Mouse (Mus musculus): Measurements from ENCODE around the gene Iqub. TPM values are rescaled to one million over a fixed set of nuclear protein-coding genes. Genes with fewer than 3 reads are reported as not detected.
A peak's percentile ranks its signal among the peaks of the same experiment; 100 is the strongest.

Gene Iqub
- not detected in 2 replicates for polyA plus RNA-seq (2011; ENCODE audit: insufficient read length, low read depth, missing spikeins)

- no peak within 1 kb of the TSS for H3K4me3 ChIP-seq (ENCODE audit: insufficient read depth, low read length)
- no peak within 1 kb of the TSS for H3K27ac ChIP-seq (ENCODE audit: insufficient read depth, low read length)
- no peaks in the 10 kb centered on the region for H3K4me1 ChIP-seq (ENCODE audit: control insufficient read depth, insufficient read depth, low read length)
- no peak for TF ChIP-seq CTCF (IDR thresholded peaks at IDR 0.05; ENCODE audit: borderline replicate concordance, insufficient read depth, low read length)
Measured at GRCm38 (mm10) chr6:24514552-24515284, at the start of gene Iqub. TSS of gene Iqub (minus strand) at chr6:24515067.

DNA sequence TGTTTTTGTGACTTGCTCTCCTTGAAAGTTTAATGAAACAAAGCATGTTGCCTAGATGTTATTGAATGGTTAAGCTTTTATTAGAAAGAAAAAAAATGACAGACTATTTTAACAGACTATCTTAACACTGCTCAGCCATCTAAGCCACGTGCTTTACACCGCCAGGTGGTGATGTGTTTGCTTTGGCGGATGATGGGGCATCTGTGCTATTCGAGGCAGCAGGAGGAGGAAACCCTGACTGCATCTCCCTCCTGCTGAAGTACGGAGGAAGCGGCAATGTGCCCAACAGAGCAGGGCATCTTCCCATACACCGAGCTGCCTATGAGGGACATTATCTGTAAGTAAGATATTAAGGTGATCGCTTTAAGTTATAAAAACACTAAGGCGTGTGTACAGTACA lies 49.2 kb upstream of the Iqub start:
- H3K27ac ChIP-seq (ENCODE audit: insufficient read depth, low read length), result no peak overlapping the region
- no peaks in the 10 kb centered on the region for H3K4me1 ChIP-seq (ENCODE audit: control insufficient read depth, insufficient read depth, low read length)
- TF ChIP-seq CTCF (IDR thresholded peaks at IDR 0.05; ENCODE audit: borderline replicate concordance, insufficient read depth, low read length) (no peak), POLR2A (IDR thresholded peaks at IDR 0.05; ENCODE audit: low read depth, low read length) (no peak)
- H3K4me3 ChIP-seq (ENCODE audit: insufficient read depth, low read length), result no peak overlapping the region

- Histone ChIP-seq H3K27ac (ENCODE audit: insufficient read depth, low read length) (peak overlapping the region; percentile 70), H3K4me1 (ENCODE audit: control insufficient read depth, insufficient read depth, low read length) (peaks cover 14% of the 10 kb centered on the region), H3K4me3 (ENCODE audit: insufficient read depth, low read length) (no peak overlapping the region)
- no peak for TF ChIP-seq CTCF (IDR thresholded peaks at IDR 0.05; ENCODE audit: borderline replicate concordance, insufficient read depth, low read length)
- TF ChIP-seq POLR2A (IDR thresholded peaks at IDR 0.05; ENCODE audit: low read depth, low read length), result no peak
Measured at GRCm38 (mm10) chr6:24555488-24555887, 40.6 kb upstream of the Iqub start.

DNA sequence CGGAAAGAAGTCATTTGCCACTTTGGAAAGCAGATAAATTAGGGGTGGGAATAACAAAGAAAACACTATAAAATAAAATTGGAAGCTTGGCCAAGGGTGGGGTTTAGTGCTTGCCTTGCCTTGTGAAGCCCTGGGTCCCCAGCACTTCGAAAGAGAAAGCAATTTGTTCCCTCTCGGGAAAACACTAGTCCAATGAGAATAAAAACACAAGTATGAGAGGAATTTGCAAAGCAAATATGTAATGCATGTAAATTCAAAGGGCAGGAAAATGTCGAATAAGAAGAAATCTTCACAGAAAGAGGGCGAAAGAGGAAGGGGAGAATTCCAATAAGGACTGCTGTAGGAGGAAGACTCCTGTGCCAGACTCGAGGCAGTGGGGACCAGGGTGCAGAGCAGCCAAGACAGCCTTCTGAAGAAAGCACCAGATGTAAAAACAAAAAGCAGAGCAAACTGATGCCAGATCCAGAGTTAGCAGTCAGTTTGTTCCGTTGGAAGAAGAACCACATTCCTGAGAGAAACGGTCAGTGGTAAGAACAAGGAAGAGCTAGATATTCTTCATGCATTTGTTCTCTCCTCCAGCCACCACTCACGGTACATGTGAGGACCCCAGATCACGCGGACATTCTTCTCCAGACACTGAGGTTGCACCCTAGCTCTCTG lies 39.7 kb upstream of the Iqub start:
- no peak for TF ChIP-seq CTCF (IDR thresholded peaks at IDR 0.05; ENCODE audit: borderline replicate concordance, insufficient read depth, low read length)
- no peak for TF ChIP-seq POLR2A (IDR thresholded peaks at IDR 0.05; ENCODE audit: low read depth, low read length)
- Histone ChIP-seq H3K4me1 (ENCODE audit: control insufficient read depth, insufficient read depth, low read length) (peaks cover 14% of the 10 kb centered on the region), H3K4me3 (ENCODE audit: insufficient read depth, low read length) (peak overlapping the region; percentile 16; the same call in 1 of the 2 replicates), H3K27ac (ENCODE audit: insufficient read depth, low read length) (peak overlapping the region; percentile 70)

- Histone ChIP-seq H3K4me3 (ENCODE audit: insufficient read depth, low read length) (no peak overlapping the region), H3K4me1 (ENCODE audit: control insufficient read depth, insufficient read depth, low read length) (peaks cover 14% of the 10 kb centered on the region), H3K27ac (ENCODE audit: insufficient read depth, low read length) (no peak overlapping the region)
- TF ChIP-seq CTCF (IDR thresholded peaks at IDR 0.05; ENCODE audit: borderline replicate concordance, insufficient read depth, low read length) (no peak), POLR2A (IDR thresholded peaks at IDR 0.05; ENCODE audit: low read depth, low read length) (no peak)
Measured at GRCm38 (mm10) chr6:24552046-24552445, 37.2 kb upstream of the Iqub start.

DNA sequence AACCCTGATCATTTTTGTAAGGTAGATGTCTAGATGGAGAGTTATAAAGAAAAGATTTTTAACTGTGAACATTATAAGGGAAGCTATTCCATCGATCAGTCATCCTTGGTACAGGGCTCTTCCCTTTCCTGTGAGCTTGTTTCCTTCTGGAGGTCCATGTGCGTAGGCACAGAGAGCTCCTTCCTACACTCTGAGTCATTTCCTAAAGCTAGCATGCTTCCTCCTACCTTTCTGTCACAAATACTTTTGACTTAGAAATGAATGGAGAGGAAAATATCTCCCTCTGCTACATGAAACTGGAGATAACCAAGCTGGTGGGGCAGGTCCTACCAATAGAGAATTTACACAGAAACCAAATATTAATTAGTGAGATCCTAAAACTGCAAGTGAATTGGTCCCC lies 34.9 kb upstream of the Iqub start:
- H3K4me1 ChIP-seq (ENCODE audit: control insufficient read depth, insufficient read depth, low read length), result peaks cover 3% of the 10 kb centered on the region
- no peak overlapping the region for H3K4me3 ChIP-seq (ENCODE audit: insufficient read depth, low read length)
- TF ChIP-seq CTCF (IDR thresholded peaks at IDR 0.05; ENCODE audit: borderline replicate concordance, insufficient read depth, low read length), result no peak
- no peak for TF ChIP-seq POLR2A (IDR thresholded peaks at IDR 0.05; ENCODE audit: low read depth, low read length)
- no peak overlapping the region for H3K27ac ChIP-seq (ENCODE audit: insufficient read depth, low read length)

GRCm38 (mm10) chr6:24546716-24547420 lies 32.0 kb upstream of the Iqub start:
- Histone ChIP-seq H3K4me3 (ENCODE audit: insufficient read depth, low read length) (no peak overlapping the region), H3K4me1 (ENCODE audit: control insufficient read depth, insufficient read depth, low read length) (no peaks in the 10 kb centered on the region), H3K27ac (ENCODE audit: insufficient read depth, low read length) (no peak overlapping the region)
- TF ChIP-seq CTCF (IDR thresholded peaks at IDR 0.05; ENCODE audit: borderline replicate concordance, insufficient read depth, low read length), result no peak
- TF ChIP-seq POLR2A (IDR thresholded peaks at IDR 0.05; ENCODE audit: low read depth, low read length), result no peak

- Histone ChIP-seq H3K27ac (ENCODE audit: insufficient read depth, low read length) (no peak overlapping the region), H3K4me3 (ENCODE audit: insufficient read depth, low read length) (no peak overlapping the region), H3K4me1 (ENCODE audit: control insufficient read depth, insufficient read depth, low read length) (no peaks in the 10 kb centered on the region)
- TF ChIP-seq CTCF (IDR thresholded peaks at IDR 0.05; ENCODE audit: borderline replicate concordance, insufficient read depth, low read length) (no peak), POLR2A (IDR thresholded peaks at IDR 0.05; ENCODE audit: low read depth, low read length) (no peak)
Measured at GRCm38 (mm10) chr6:24543119-24543591, 28.3 kb upstream of the Iqub start.

DNA sequence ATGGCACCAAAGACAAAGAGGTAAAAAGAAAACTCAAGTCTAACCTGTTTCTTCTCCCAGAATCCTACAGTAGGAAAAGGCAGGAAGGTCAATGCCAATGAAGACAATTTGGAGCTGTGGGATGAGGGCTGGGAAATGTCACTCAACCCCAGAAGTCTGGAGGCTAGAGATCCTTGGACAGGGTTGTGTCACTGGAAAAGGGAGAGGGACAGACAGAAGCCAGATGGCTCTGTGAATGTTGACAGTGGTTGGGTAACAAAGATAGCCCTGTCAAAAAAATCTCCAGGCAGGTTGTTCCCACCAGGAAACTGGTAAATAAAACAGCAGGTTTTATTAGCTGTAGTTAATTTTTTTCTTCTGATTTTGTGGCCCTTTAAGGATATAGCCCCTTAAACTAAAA lies 27.5 kb upstream of the Iqub start:
- no peak for TF ChIP-seq POLR2A (IDR thresholded peaks at IDR 0.05; ENCODE audit: low read depth, low read length)
- no peak for TF ChIP-seq CTCF (IDR thresholded peaks at IDR 0.05; ENCODE audit: borderline replicate concordance, insufficient read depth, low read length)
- Histone ChIP-seq H3K27ac (ENCODE audit: insufficient read depth, low read length) (no peak overlapping the region), H3K4me1 (ENCODE audit: control insufficient read depth, insufficient read depth, low read length) (no peaks in the 10 kb centered on the region), H3K4me3 (ENCODE audit: insufficient read depth, low read length) (no peak overlapping the region)
